Mouse (Mus musculus) yolk sac, embryonic 10.5 days (tissue): ENCODE measurements at regions not wholly inside any gene's neighbourhood (a gene's known extent, or its start where the extent isn't known, plus 50 kb on each side); places are given as distances from the start of the nearest gene placed in this dataset.

ENCODE experiments used
- DNase-seq: peaks from one replicate; pipeline ENCODE4 v3.0.0-alpha.2; 2017; ENCODE audit warnings: low spot score

- DNase-seq = no peak
Observed at GRCm38 (mm10) chr5:33512253-33512884, 78.6 kb upstream of the Nkx1-1 start.

- no peak for DNase-seq
Observed at GRCm38 (mm10) chr5:33511529-33512252, 77.9 kb upstream of the Nkx1-1 start.

- peak; percentile 9 for DNase-seq
Observed at GRCm38 (mm10) chr5:33505786-33506185, 72.0 kb upstream of the Nkx1-1 start.

- DNase-seq = no peak
Observed at GRCm38 (mm10) chr5:33501735-33502495, 68.1 kb upstream of the Nkx1-1 start.

GRCm38 (mm10) chr5:33501211-33501610 is 67.4 kb upstream of the Nkx1-1 start:
- DNase-seq = no peak

GRCm38 (mm10) chr5:33495900-33496529 is 62.2 kb upstream of the Nkx1-1 start:
- DNase-seq = peak; percentile 42

- no peak for DNase-seq
Observed at GRCm38 (mm10) chr5:33495276-33495675, 61.5 kb upstream of the Nkx1-1 start.

- DNase-seq = no peak
Observed at GRCm38 (mm10) chr5:33492604-33493315, 59.0 kb upstream of the Nkx1-1 start.

GRCm38 (mm10) chr5:33489286-33489685 is 55.5 kb upstream of the Nkx1-1 start:
- no peak for DNase-seq

- no peak for DNase-seq
Observed at GRCm38 (mm10) chr5:33488152-33488561, 54.4 kb upstream of the Nkx1-1 start.

GRCm38 (mm10) chr5:33485765-33486164 is 52.0 kb upstream of the Nkx1-1 start:
- no peak for DNase-seq
